Mouse (Mus musculus) embryo, embryonic 10 days (tissue): ENCODE results near the gene Zmiz1.

Source experiments
- DNase-seq: peaks from one replicate; pipeline ENCODE4 v3.0.0-alpha.2; 2015; ENCODE audit warnings: low spot score

The Zmiz1 gene

DNA sequence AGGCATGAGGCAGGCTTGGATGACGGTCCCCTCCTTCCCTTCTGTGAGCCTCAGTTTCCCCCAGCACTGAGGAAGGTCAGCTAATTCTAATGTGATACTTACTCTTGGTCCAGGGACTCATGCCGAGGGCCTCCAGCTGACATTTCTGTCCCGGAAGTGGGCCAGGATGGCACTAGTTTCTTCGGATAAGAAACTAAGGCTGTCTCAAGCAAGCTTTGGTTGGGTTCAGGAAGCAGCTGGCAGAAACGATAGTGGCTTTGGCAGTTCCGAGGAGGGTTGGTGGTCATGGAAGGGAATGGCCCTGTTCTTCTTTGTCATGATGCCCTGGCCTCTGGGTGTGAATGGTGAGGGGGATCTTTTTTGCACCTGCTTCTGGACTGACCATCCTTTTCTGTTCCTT is 236.1 kb downstream of the Zmiz1 start:
- no peak for DNase-seq

DNA sequence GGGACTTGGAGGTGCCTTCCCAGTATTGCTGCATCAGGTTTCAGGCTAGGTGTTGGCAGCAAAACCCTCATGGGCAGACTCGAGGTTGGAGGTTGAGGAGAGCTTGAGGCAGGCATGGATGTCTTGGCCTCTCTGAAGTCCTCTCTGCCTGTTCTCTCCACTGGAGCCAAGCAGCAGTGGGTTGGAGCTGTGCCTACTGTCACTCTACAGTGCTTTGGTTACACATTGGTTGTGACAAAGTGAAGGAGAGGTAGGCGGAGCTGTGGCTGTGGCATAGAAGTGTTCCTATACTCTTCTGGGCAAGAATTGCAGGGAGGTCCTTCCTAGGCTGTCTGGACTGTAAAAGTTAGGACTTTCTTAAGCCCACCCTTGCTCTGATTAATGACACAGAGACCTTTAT is 237.4 kb downstream of the Zmiz1 start:
- DNase-seq, result no peak

DNA sequence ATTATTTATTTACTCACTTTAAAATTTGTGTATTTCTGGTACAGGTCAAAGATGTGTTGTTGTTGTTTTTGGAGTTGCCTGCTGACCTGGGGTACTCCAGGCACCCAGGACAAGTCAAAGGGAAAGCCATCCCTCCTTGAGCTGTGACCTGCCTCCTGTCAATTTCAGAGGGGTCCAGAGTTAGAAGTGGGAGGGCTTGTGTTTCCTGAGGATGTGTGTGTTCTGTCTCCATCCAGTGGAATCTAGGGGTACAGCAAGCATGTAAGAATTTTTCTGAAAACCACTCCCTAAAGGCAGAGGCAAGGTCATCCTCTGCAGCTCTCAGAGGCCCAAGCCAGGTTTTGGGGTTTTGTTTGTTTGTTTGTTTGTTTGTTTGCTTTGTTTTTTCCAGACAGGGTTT is 243.0 kb downstream of the Zmiz1 start:
- DNase-seq, result peak; percentile 80

DNA sequence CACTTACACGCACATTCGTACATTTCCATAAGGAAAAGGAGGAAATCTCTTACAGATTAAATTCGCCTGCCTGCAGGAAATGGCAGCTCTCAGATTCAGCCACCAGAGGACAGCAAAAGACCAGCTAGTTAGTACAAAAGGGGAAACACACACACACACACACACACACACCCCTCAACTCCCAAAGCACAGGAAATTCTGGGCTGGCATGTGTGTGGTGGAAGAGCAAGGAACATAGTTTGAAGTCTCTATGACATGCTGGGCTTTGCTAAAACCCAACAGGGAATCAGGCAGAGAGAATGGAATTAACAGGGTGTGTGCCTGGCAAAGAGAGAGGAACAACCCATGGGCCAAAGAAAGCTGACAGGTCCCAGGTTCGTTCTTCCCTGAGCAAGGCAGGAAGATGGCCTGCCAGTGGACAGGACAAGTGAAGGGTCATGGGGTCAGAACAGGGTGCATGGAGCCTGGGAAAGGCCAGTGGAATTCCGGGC is 248.8 kb downstream of the Zmiz1 start:
- peak; percentile 72 for DNase-seq

DNA sequence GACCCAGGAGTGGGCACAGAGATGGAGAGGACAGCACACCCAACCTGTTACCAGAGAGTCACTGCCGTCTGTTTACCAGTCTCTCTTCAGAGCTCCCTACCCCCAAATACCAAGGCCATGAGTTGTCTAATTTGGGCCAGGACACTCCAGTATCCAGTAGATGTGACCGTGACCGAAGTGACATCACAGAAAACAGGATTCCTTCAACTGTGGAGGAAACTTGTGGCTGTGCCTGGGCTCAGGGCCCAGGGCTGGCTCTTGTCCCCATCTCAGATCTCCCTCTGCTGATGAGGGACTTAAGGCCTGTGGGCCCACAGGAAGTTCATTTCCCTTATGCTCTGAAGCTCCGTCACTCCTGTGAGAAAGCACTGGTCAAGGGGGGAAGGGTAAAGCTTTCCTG is 249.5 kb downstream of the Zmiz1 start:
- DNase-seq, result no peak

DNA sequence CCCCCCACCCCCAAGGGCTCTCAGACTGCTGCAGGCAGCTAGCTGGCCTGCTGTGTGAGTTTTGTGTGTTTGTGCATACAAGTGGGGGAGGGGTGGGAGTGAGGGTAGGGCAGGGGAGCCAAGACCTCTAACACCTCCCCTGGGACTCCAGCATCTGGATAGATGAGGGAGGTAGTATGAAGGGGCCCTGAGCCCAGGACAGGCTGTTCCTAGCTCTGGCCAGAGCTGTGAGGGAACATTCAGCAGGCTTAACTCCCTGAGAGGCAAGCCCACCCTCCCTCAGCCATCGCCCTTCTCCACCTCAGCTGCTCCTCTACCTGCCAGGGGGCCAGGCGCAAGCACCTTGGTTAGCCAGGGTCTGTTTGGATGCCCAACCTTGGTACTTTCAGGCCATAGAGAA is 249.9 kb downstream of the Zmiz1 start:
- no peak for DNase-seq

DNA sequence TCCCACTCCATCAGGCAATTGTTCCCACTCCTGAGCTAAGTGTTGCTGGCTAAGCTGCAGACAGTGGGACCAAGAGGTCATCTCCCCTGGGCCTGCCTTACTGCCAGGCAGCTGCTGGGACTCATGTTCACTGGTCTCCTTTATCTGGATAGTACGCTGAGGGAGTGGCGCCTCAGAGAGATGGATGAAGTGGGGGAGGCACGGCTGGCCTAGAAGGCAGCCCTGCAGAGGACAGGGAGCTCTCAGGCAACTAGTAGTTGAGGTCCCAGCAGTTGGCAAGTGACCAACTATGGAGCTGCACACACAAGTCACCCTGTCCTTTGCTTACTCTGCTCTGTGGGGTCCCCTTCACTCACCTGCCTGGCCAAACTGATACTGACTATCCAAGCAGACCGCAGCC is 251.1 kb downstream of the Zmiz1 start:
- DNase-seq, result peak; percentile 57

DNA sequence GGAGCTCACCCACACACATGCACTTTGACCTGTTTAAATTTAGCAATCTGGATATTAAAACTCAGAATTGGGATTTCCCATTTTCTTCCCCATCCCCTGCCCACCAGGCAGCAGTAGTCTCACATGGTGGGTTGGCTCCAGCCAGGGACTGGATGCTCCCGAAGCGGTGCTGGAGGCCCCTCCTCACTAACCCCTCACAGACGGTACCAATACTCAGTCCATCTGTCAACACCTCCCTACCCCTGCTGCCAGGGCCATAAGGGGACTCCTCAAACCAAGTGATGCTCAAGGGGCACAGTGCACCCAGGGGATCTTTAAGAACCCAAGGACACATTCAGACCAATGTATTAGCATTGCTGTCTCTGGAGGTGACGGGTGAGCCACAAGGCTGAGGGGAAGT is 251.7 kb downstream of the Zmiz1 start:
- DNase-seq, result no peak

DNA sequence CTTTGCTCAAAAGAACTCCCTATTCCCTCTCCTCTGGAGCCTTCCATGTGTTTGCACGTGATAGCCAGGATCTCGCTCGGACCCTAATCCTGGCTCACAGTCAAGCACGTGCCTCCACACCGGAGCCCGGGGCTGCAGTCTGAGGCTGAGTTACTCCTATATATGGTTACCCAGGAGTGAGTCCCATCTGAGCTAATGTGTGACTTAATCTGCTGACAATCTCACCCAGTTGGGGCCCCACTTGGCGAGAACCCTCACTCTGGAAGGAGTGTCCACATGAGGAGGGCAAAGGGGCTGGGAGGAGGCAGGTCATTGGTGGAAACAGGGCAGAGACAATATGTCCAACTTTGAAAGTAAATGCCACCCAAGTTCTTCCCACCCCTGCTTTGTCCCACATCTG is 252.2 kb downstream of the Zmiz1 start:
- DNase-seq, result no peak

DNA sequence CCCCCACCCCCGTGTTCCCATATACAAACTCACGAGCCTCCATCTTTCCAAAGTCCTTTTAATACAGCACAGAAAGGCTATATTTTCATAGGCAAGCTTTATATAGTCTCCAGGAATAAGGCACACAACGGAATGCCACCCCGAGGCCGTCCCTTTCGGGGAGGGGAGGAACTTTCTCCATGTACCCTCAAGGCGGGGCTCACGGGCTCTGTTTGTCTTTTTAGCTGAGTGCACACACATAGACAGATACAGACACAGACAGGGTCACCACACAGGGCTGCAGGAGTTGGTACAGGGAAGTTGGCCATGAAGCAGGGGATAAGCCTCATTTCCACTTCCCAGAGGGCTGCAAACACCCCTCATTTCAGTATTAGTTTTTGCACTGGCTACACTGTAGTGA is 252.6 kb downstream of the Zmiz1 start:
- no peak for DNase-seq

DNA sequence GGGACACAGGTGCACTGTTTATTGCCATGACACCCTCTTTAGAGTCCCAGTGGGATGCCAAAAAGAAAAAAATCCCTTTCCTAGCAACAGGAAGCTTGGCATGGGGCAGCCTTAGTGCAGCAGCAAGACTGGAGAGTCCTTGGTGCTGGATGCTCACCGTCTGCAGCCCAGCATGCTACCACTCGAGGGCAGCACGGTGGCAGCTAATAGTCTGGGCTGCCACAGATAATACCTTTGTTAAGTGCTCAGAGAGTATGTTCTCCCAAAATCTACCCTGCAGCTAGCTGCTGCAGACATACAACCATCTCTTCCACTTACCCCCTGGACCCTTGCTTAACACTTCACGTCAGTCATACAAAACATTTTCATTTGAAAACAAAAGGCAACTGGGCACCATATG is 254.5 kb downstream of the Zmiz1 start:
- peak; percentile 73 for DNase-seq
